In the genomic region with DNA sequence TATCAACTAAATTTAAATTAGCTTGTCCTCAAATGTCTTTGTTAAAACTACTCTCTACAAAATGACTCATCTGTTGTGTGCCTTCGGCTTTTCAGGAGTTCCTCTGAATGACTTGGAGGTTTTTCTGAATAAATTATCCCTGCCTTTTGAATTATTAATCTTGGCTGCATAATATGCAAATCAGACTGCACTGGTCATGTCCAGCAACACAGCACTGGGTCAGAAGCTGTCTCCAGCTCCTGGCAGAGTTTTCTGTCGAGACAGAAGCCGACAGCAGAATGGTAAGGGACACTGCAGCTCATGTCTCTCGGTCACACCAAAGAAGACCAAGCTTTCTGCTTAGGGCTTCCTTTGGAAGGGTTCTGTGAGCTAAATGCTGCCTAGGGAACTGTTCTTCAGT, we compare ENCODE assay signal across 12 mouse cellular contexts. TPM values are rescaled to one million over a fixed set of nuclear protein-coding genes. Genes with fewer than 3 reads are reported as not detected.
A peak's percentile ranks its signal among the peaks of the same experiment; 100 is the strongest.
DNase-seq lines count a peak whose midpoint lies in the region; ATAC-seq and TF ChIP-seq lines count a peak whose summit lies in the region.
"Had no signal": no experiment of that assay in that cellular context is flagged by ENCODE, and none has a peak within 500 bp of the region (broad histone marks: within the 10 kb centered on the region; RNA-seq: fewer than 3 reads in every experiment).

Gene Sucnr1 (plus strand): TSS at position 222 of the 400 bp plus-strand sequence.

- DNase-seq in gastrocnemius, postnatal 14 days = peak; percentile 7
- DNase-seq in gastrocnemius, adult 8-10 months (ENCODE audit: low spot score in 2 of 2) = no peak
- DNase-seq in heart, postnatal 4 days = peak; percentile 13
- peak; percentile 51 to 61 for DNase-seq in kidney, postnatal 25 days
- DNase-seq in cerebellum, adult 8-10 months = no peak
- DNase-seq in layer of hippocampus, adult 8-10 months (ENCODE audit: low spot score in 2 of 2) = no peak

- no peak for ATAC-seq in activated CD4-positive, CD25-positive, alpha-beta regulatory T cell, adult 4 months

- TF ChIP-seq CTCF in bone marrow macrophage, adult 2 months (IDR thresholded peaks at IDR 0.05; ENCODE audit: low read depth, low read length) = no peak

- peaks cover 23% of the 10 kb centered on the region for H3K4me1 ChIP-seq in bone marrow macrophage, adult 2 months (ENCODE audit: control insufficient read depth, insufficient read depth, low read length)

- no peak within 1 kb of the TSS for H3K4me3 ChIP-seq in bone marrow macrophage, adult 2 months (ENCODE audit: insufficient read depth, low read length)
- H3K4me3 ChIP-seq: embryonic facial prominence, embryonic 15.5 days had no signal

- peak within 1 kb of the TSS; percentile 4 for H3K27ac ChIP-seq in bone marrow macrophage, adult 2 months (ENCODE audit: insufficient read depth, low read depth, low read length)
- H3K27ac ChIP-seq: embryonic facial prominence, embryonic 15.5 days; macrophage had no signal

- TF ChIP-seq POLR2A in bone marrow macrophage, adult 2 months (IDR thresholded peaks at IDR 0.05; ENCODE audit: borderline replicate concordance, low read depth, low read length) = no peak

- intact Hi-C loops in gastrocnemius, postnatal 14 days (cut with DNase I; ENCODE audit: low total_unique reads) = no loop called here

RNA-seq across cellular contexts. Expression of gene Sucnr1, which starts in this region (rescaled TPM):
- total RNA-seq in gastrocnemius, postnatal 14 days (2021) = under 1 TPM in 1 of 2 experiments, not detected in 1; 0.16 TPM
- total RNA-seq in gastrocnemius, adult 8-10 months (2022) = under 1 TPM in 1 of 4 experiments, not detected in 3; 0.54 TPM
- not detected in 2 replicates for polyA plus RNA-seq in bone marrow macrophage, adult 2 months (2012; ENCODE audit: insufficient read depth, insufficient read length, missing spikeins)
- not detected for total RNA-seq in heart, postnatal 4 days (2021)
- not detected for polyA plus RNA-seq in activated CD4-positive, CD25-positive, alpha-beta regulatory T cell, adult 4 months (2017; shearing (Covaris generic))
- not detected for total RNA-seq in layer of hippocampus, adult 8-10 months (2022)
- total RNA-seq: heart, postnatal 14 days; left cerebral cortex, postnatal 25 days had no signal
- polyA plus RNA-seq: macrophage had no signal

Comparison
In these comparisons a context has a peak if more than half of its experiments do, and no peak if none do; other contexts are left out.
1. Peak in DNase-seq in gastrocnemius, postnatal 14 days; RNA of the gene not detected or under 1 TPM.
2. Peak in DNase-seq in heart, postnatal 4 days; RNA of the gene not detected or under 1 TPM.
3. DNase-seq: peak in kidney, postnatal 25 days (2 of 2); none in gastrocnemius, adult 8-10 months (0 of 2), cerebellum, adult 8-10 months (single experiment) and layer of hippocampus, adult 8-10 months (0 of 2).